Mouse (Mus musculus): Measurements from ENCODE around the gene Pik3cb.

GRCm38 (mm10) chr9:99127578-99127977 is 12.8 kb downstream of the Pik3cb start:
- TF ChIP-seq CTCF (IDR thresholded peaks at IDR 0.05; ENCODE audit: control insufficient read depth, insufficient read depth, insufficient read length): no peak
- no peak for TF ChIP-seq MYOG (IDR thresholded peaks at IDR 0.05; ENCODE audit: control insufficient read depth, extremely low read depth, insufficient read length)
- TF ChIP-seq USF1 (IDR thresholded peaks at IDR 0.05; ENCODE audit: low read depth): no peak

All from C2C12 (cell line).